Mouse (Mus musculus): ENCODE results near the gene Irak2.

- TF ChIP-seq POLR2A (IDR thresholded peaks at IDR 0.05; ENCODE audit: borderline replicate concordance, control insufficient read depth, low read depth, low read length) (no peak), CTCF (IDR thresholded peaks at IDR 0.05; ENCODE audit: control insufficient read depth, insufficient read depth, low read length) (no peak)
Measured at GRCm38 (mm10) chr6:113658226-113658625, 20.0 kb downstream of the Irak2 start.
